Mouse (Mus musculus) testis, adult 2 months (tissue): ENCODE results near the gene Paqr7.

Source experiments
- CTCF ChIP-seq: fragments of 200-500 bp; IDR thresholded peaks from 2 replicates; pipeline ENCODE4 v1.5.1; 2012; ENCODE audit warnings: low read depth, mild to moderate bottlenecking, inconsistent platforms, low read length, moderate library complexity; ENCODE audit not compliant: control insufficient read depth, insufficient read depth, insufficient replicate concordance
- POLR2A ChIP-seq: fragments of 200-500 bp; IDR thresholded peaks from 2 replicates; pipeline ENCODE4 v1.6.1; 2012; ENCODE audit warnings: low read depth, mild to moderate bottlenecking, inconsistent platforms, low read length, moderate library complexity; ENCODE audit not compliant: control insufficient read depth

DNA sequence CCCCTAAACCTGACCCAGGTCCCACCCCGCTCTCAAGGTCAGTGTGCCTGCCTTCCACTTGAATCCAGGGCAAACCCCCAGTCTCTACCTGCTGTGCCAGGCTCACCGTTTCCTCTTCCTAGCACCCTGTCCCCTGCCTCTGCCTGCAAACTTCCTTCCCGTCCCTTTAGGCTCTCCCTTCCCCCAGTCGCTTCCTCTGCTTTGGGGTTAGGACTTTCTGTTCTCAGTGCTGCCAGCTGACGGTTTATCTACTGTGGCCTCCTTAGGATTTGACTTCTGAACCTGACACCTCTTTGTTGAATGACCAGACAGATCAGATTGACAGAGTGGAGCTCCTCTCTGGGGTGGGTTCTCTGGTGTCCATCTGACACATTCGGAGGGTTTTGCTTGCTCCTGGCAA is 41.2 kb upstream of the Paqr7 start:
- TF ChIP-seq CTCF (no peak), POLR2A (no peak)
